Mouse (Mus musculus) T-helper 2 cell (primary cell): ENCODE results near the gene Snd1.
"Not testable (repeated sequence)": the region's sequence is repeated elsewhere in the genome, so short reads cannot be mapped to it uniquely, and the experiment has no call there.

Experiments used
- in situ Hi-C: fragments of 300-600 bp; cut with MboI, MseI; formaldehyde crosslinking; loops from one replicate; pipeline ENCODE4 v1.15.1; 2025; ENCODE audit warnings: high pct_unique_total_duplicates

Snd1 gene

GRCm38 (mm10) chr6:28898836-28899235, 423.9 kb downstream of the Snd1 start:
- in situ Hi-C loops, result no loop called here

- in situ Hi-C loops, result no loop called here
Measured at GRCm38 (mm10) chr6:28902573-28902972, 427.6 kb downstream of the Snd1 start.

GRCm38 (mm10) chr6:28904417-28904816, 429.5 kb downstream of the Snd1 start:
- in situ Hi-C loops, result no loop called here

GRCm38 (mm10) chr6:28905301-28905700, 430.4 kb downstream of the Snd1 start:
- in situ Hi-C loops, result loop anchor here (5.0 kb wide), 1 partner anchor 343 kb away; no protein-coding TSS in a partner anchor

- in situ Hi-C loops, result loop anchor here (5.0 kb wide), 1 partner anchor 348 kb away; no protein-coding TSS in a partner anchor
Measured at GRCm38 (mm10) chr6:28909866-28910265, 434.9 kb downstream of the Snd1 start.

- in situ Hi-C loops, result no loop called here
Measured at GRCm38 (mm10) chr6:28914981-28915380, 440.0 kb downstream of the Snd1 start.

GRCm38 (mm10) chr6:28916630-28917029, 441.7 kb downstream of the Snd1 start:
- in situ Hi-C loops, result no loop called here

- in situ Hi-C loops, result no loop called here
Measured at GRCm38 (mm10) chr6:28919346-28919745, 444.4 kb downstream of the Snd1 start.

GRCm38 (mm10) chr6:28922371-28922770, 447.4 kb downstream of the Snd1 start:
- in situ Hi-C loops, result no loop called here

GRCm38 (mm10) chr6:28923091-28923824, 448.3 kb downstream of the Snd1 start:
- in situ Hi-C loops, result no loop called here

GRCm38 (mm10) chr6:28923837-28924236, 448.9 kb downstream of the Snd1 start:
- in situ Hi-C loops, result no loop called here

GRCm38 (mm10) chr6:28927987-28928386, 453.0 kb downstream of the Snd1 start:
- in situ Hi-C loops, result not testable (repeated sequence)

- in situ Hi-C loops, result not testable (repeated sequence)
Measured at GRCm38 (mm10) chr6:28929169-28929803, 454.3 kb downstream of the Snd1 start.

GRCm38 (mm10) chr6:28931234-28931633, 456.3 kb downstream of the Snd1 start:
- in situ Hi-C loops, result no loop called here

GRCm38 (mm10) chr6:28931636-28932327, 456.8 kb downstream of the Snd1 start:
- in situ Hi-C loops, result no loop called here

- in situ Hi-C loops, result no loop called here
Measured at GRCm38 (mm10) chr6:28932328-28932937, 457.5 kb downstream of the Snd1 start.

- in situ Hi-C loops, result no loop called here
Measured at GRCm38 (mm10) chr6:28935736-28936135, 460.8 kb downstream of the Snd1 start.

GRCm38 (mm10) chr6:28947254-28947653, 472.3 kb downstream of the Snd1 start:
- in situ Hi-C loops, result loop anchor here (5.0 kb wide), 1 partner anchor 75 kb away; no protein-coding TSS in a partner anchor

- in situ Hi-C loops, result loop anchor here (5.0 kb wide), 1 partner anchor 73 kb away; no protein-coding TSS in a partner anchor
Measured at GRCm38 (mm10) chr6:28949269-28949668, 474.3 kb downstream of the Snd1 start.

GRCm38 (mm10) chr6:28955581-28955980, 480.6 kb downstream of the Snd1 start:
- in situ Hi-C loops, result loop anchor here (25.0 kb wide), 1 partner anchor 1243 kb away; no protein-coding TSS in a partner anchor

- in situ Hi-C loops, result loop anchor here (25.0 kb wide), 1 partner anchor 1245 kb away; no protein-coding TSS in a partner anchor
Measured at GRCm38 (mm10) chr6:28957486-28957885, 482.5 kb downstream of the Snd1 start.

- in situ Hi-C loops, result loop anchor here (25.0 kb wide), 1 partner anchor 1251 kb away; no protein-coding TSS in a partner anchor
Measured at GRCm38 (mm10) chr6:28963178-28963577, 488.2 kb downstream of the Snd1 start.
